Mouse (Mus musculus): ENCODE data around the gene Hnrnpll. TPM values are rescaled to one million over a fixed set of nuclear protein-coding genes. Genes with fewer than 3 reads are reported as not detected.

Hnrnpll gene
- 73.4 and 77.4 TPM in 2 replicates for polyA plus RNA-seq (2011; ENCODE audit: insufficient read depth, insufficient read length, low read depth, missing spikeins)

GRCm38 (mm10) chr17:80061783-80062619 is at the start of gene Hnrnpll:
Hnrnpll (minus strand) TSS chr17:80062334.
- H3K9me3 ChIP-seq (replicated peaks; ENCODE audit: control insufficient read depth, insufficient read depth, low read length, poor library complexity, severe bottlenecking): no peaks in the 10 kb centered on the region
- peak within 1 kb of the TSS; percentile 39 for H3K27ac ChIP-seq (ENCODE audit: insufficient read depth, low read length)
- H3K9ac ChIP-seq (ENCODE audit: low read depth, poor library complexity, severe bottlenecking): peak within 1 kb of the TSS; percentile 87
- peak within 1 kb of the TSS; percentile 84 for H3K4me3 ChIP-seq (ENCODE audit: low read depth, low read length)
- no peak for TF ChIP-seq CTCF (IDR thresholded peaks at IDR 0.05; ENCODE audit: low read depth, low read length)
- TF ChIP-seq POLR2A (IDR thresholded peaks at IDR 0.05; ENCODE audit: insufficient read depth, low read length): peak; percentile 37
- 0 out of 2 replicates have a peak, but pooled peaks have one; percentile 32 for TF ChIP-seq EP300 (IDR thresholded peaks at IDR 0.05; ENCODE audit: insufficient read depth, low read depth, low read length)
- no peaks in the 10 kb centered on the region for H3K27me3 ChIP-seq (ENCODE audit: control insufficient read depth, insufficient read depth, low read length, poor library complexity, severe bottlenecking)
- no peaks in the 10 kb centered on the region for H3K36me3 ChIP-seq (ENCODE audit: control insufficient read depth, insufficient read depth, low read length, poor library complexity, severe bottlenecking)
- no peaks in the 10 kb centered on the region for H3K4me1 ChIP-seq (ENCODE audit: control insufficient read depth, insufficient read depth, low read length)

- Histone ChIP-seq H3K9me3 (replicated peaks; ENCODE audit: control insufficient read depth, insufficient read depth, low read length, poor library complexity, severe bottlenecking) (no peaks in the 10 kb centered on the region), H3K4me3 (ENCODE audit: low read depth, low read length) (no peak overlapping the region), H3K9ac (ENCODE audit: low read depth, poor library complexity, severe bottlenecking) (no peak overlapping the region), H3K4me1 (ENCODE audit: control insufficient read depth, insufficient read depth, low read length) (no peaks in the 10 kb centered on the region), H3K27me3 (ENCODE audit: control insufficient read depth, insufficient read depth, low read length, poor library complexity, severe bottlenecking) (no peaks in the 10 kb centered on the region), H3K27ac (ENCODE audit: insufficient read depth, low read length) (no peak overlapping the region), H3K36me3 (ENCODE audit: control insufficient read depth, insufficient read depth, low read length, poor library complexity, severe bottlenecking) (no peaks in the 10 kb centered on the region)
- TF ChIP-seq CTCF (IDR thresholded peaks at IDR 0.05; ENCODE audit: low read depth, low read length) (no peak), POLR2A (IDR thresholded peaks at IDR 0.05; ENCODE audit: insufficient read depth, low read length) (no peak), EP300 (IDR thresholded peaks at IDR 0.05; ENCODE audit: insufficient read depth, low read depth, low read length) (no peak)
Observed at GRCm38 (mm10) chr17:80105348-80105978, 43.3 kb upstream of the Hnrnpll start.

GRCm38 (mm10) chr17:80099823-80100222 is 37.7 kb upstream of the Hnrnpll start:
- H3K4me3 ChIP-seq (ENCODE audit: low read depth, low read length): no peak overlapping the region
- no peaks in the 10 kb centered on the region for H3K9me3 ChIP-seq (replicated peaks; ENCODE audit: control insufficient read depth, insufficient read depth, low read length, poor library complexity, severe bottlenecking)
- H3K27me3 ChIP-seq (ENCODE audit: control insufficient read depth, insufficient read depth, low read length, poor library complexity, severe bottlenecking): no peaks in the 10 kb centered on the region
- TF ChIP-seq EP300 (IDR thresholded peaks at IDR 0.05; ENCODE audit: insufficient read depth, low read depth, low read length) (no peak), POLR2A (IDR thresholded peaks at IDR 0.05; ENCODE audit: insufficient read depth, low read length) (no peak), CTCF (IDR thresholded peaks at IDR 0.05; ENCODE audit: low read depth, low read length) (no peak)
- no peak overlapping the region for H3K9ac ChIP-seq (ENCODE audit: low read depth, poor library complexity, severe bottlenecking)
- H3K36me3 ChIP-seq (ENCODE audit: control insufficient read depth, insufficient read depth, low read length, poor library complexity, severe bottlenecking): no peaks in the 10 kb centered on the region
- no peaks in the 10 kb centered on the region for H3K4me1 ChIP-seq (ENCODE audit: control insufficient read depth, insufficient read depth, low read length)
- no peak overlapping the region for H3K27ac ChIP-seq (ENCODE audit: insufficient read depth, low read length)

GRCm38 (mm10) chr17:80097221-80097620 is 35.1 kb upstream of the Hnrnpll start:
- Histone ChIP-seq H3K4me1 (ENCODE audit: control insufficient read depth, insufficient read depth, low read length) (no peaks in the 10 kb centered on the region), H3K9ac (ENCODE audit: low read depth, poor library complexity, severe bottlenecking) (no peak overlapping the region), H3K36me3 (ENCODE audit: control insufficient read depth, insufficient read depth, low read length, poor library complexity, severe bottlenecking) (no peaks in the 10 kb centered on the region), H3K27ac (ENCODE audit: insufficient read depth, low read length) (no peak overlapping the region), H3K9me3 (replicated peaks; ENCODE audit: control insufficient read depth, insufficient read depth, low read length, poor library complexity, severe bottlenecking) (no peaks in the 10 kb centered on the region), H3K27me3 (ENCODE audit: control insufficient read depth, insufficient read depth, low read length, poor library complexity, severe bottlenecking) (no peaks in the 10 kb centered on the region), H3K4me3 (ENCODE audit: low read depth, low read length) (no peak overlapping the region)
- no peak for TF ChIP-seq EP300 (IDR thresholded peaks at IDR 0.05; ENCODE audit: insufficient read depth, low read depth, low read length)
- no peak for TF ChIP-seq POLR2A (IDR thresholded peaks at IDR 0.05; ENCODE audit: insufficient read depth, low read length)
- no peak for TF ChIP-seq CTCF (IDR thresholded peaks at IDR 0.05; ENCODE audit: low read depth, low read length)

GRCm38 (mm10) chr17:80096720-80097114 is 34.6 kb upstream of the Hnrnpll start:
- Histone ChIP-seq H3K27me3 (ENCODE audit: control insufficient read depth, insufficient read depth, low read length, poor library complexity, severe bottlenecking) (no peaks in the 10 kb centered on the region), H3K4me1 (ENCODE audit: control insufficient read depth, insufficient read depth, low read length) (no peaks in the 10 kb centered on the region), H3K36me3 (ENCODE audit: control insufficient read depth, insufficient read depth, low read length, poor library complexity, severe bottlenecking) (no peaks in the 10 kb centered on the region), H3K4me3 (ENCODE audit: low read depth, low read length) (no peak overlapping the region), H3K9me3 (replicated peaks; ENCODE audit: control insufficient read depth, insufficient read depth, low read length, poor library complexity, severe bottlenecking) (no peaks in the 10 kb centered on the region), H3K9ac (ENCODE audit: low read depth, poor library complexity, severe bottlenecking) (no peak overlapping the region), H3K27ac (ENCODE audit: insufficient read depth, low read length) (no peak overlapping the region)
- no peak for TF ChIP-seq POLR2A (IDR thresholded peaks at IDR 0.05; ENCODE audit: insufficient read depth, low read length)
- no peak for TF ChIP-seq CTCF (IDR thresholded peaks at IDR 0.05; ENCODE audit: low read depth, low read length)
- no peak for TF ChIP-seq EP300 (IDR thresholded peaks at IDR 0.05; ENCODE audit: insufficient read depth, low read depth, low read length)

Measured in ES-Bruce4 (cell line).